Mouse (Mus musculus) activated CD4-positive, CD25-positive, alpha-beta regulatory T cell, adult 4 months (primary cell): ENCODE measurements around the gene Defb30. TPM values are rescaled to one million over a fixed set of nuclear protein-coding genes. Genes with fewer than 3 reads are reported as not detected.

ENCODE experiments used
- polyA plus RNA-seq, 2 experiments: library from polyadenylated mRNA; unstranded; fragments of 100-300 nt; shearing (Covaris generic); gene quantifications; one replicate each; pipeline ENCODE4 v1.2.1; 2017

Gene Defb30
- polyA plus RNA-seq, 2 experiments from 2014 or later = not detected

Other genes with a start within 250 kb of the Defb30 start
- 1 to 10 TPM; 3.9 to 4.5 TPM for gene Wdfy2, start 212.3 kb downstream of the Defb30 start, polyA plus RNA-seq
- not detected for gene Defb48, start 65.5 kb downstream of the Defb30 start, polyA plus RNA-seq
- not detected for gene Defb47, start 51.9 kb downstream of the Defb30 start, polyA plus RNA-seq
- gene Defb43, start 38.2 kb downstream of the Defb30 start, polyA plus RNA-seq = not detected
- under 1 TPM in 1 of 2 experiments, not detected in 1; 0.19 TPM for gene Defb42, start 3.0 kb downstream of the Defb30 start, polyA plus RNA-seq